Mouse (Mus musculus) limb, embryonic 11.5 days (tissue): ENCODE measurements at regions not wholly inside any gene's neighbourhood (a gene's known extent, or its start where the extent isn't known, plus 50 kb on each side); places are given as distances from the start of the nearest gene placed in this dataset.

Experiments used
- ATAC-seq: fragments of 200-750 bp; cut with Nextera tagmentation; 2 replicates; pipeline ENCODE4 v1.8.0; 2017; ENCODE audit warnings: low read depth; ENCODE audit not compliant: insufficient number of reproducible peaks, low FRiP score, low TSS enrichment
- DNase-seq: peaks from one replicate; pipeline ENCODE4 v3.0.0-alpha.2; 2015; ENCODE audit warnings: low spot score
- H3K27ac ChIP-seq: fragments of 300-500 bp; sonication (generic); replicated peaks from 2 replicates; pipeline ENCODE4 v1.5.1; 2014; ENCODE audit warnings: low read depth, mild to moderate bottlenecking, low read length
- H3K27me3 ChIP-seq: fragments of 300-500 bp; sonication (generic); 2 replicates; pipeline ENCODE4 v1.6.1; 2014; ENCODE audit warnings: mild to moderate bottlenecking, low read length, mixed read lengths; ENCODE audit not compliant: control insufficient read depth, insufficient read depth
- H3K36me3 ChIP-seq: fragments of 300-500 bp; sonication (generic); 2 replicates; pipeline ENCODE4 v1.6.1; 2014; ENCODE audit warnings: mild to moderate bottlenecking, low read length, moderate library complexity, mixed read lengths; ENCODE audit not compliant: control insufficient read depth, insufficient read depth
- H3K4me1 ChIP-seq: fragments of 300-500 bp; sonication (generic); 2 replicates; pipeline ENCODE4 v1.6.1; 2014; ENCODE audit warnings: low read length, mixed read lengths; ENCODE audit not compliant: control insufficient read depth, insufficient read depth
- H3K4me2 ChIP-seq: fragments of 300-500 bp; sonication (generic); 2 replicates; pipeline ENCODE4 v1.6.1; 2014; ENCODE audit warnings: low read depth, mild to moderate bottlenecking, moderate library complexity; ENCODE audit not compliant: severe bottlenecking
- H3K4me3 ChIP-seq: fragments of 300-500 bp; sonication (generic); 2 replicates; pipeline ENCODE4 v1.5.1; 2014; ENCODE audit warnings: low read depth, low read length
- H3K9ac ChIP-seq: fragments of 300-500 bp; sonication (generic); 2 replicates; pipeline ENCODE4 v1.6.1; 2014; ENCODE audit warnings: mild to moderate bottlenecking, low read length
- H3K9me3 ChIP-seq: fragments of 300-500 bp; sonication (generic); 2 replicates; pipeline ENCODE4 v1.6.1; 2016; ENCODE audit warnings: low read length; ENCODE audit not compliant: control insufficient read depth
- WGBS: fragments of 180-500 bp; shearing (Covaris S2); extraction: QIAGEN DNeasy Blood & Tissue Kit; methylation state at CpG from one replicate; pipeline ENCODE4 v1.1.7; 2014; 5-methylcytosine and 5-hydroxymethylcytosine counted together

GRCm38 (mm10) chr3:37786792-37787191, 62.5 kb upstream of the Gm5148 start:
- Histone ChIP-seq H3K27me3 (no peaks in the 10 kb centered on the region), H3K27ac (no peak overlapping the region), H3K9ac (no peak overlapping the region), H3K36me3 (no peaks in the 10 kb centered on the region), H3K4me3 (no peak overlapping the region), H3K9me3 (no peaks in the 10 kb centered on the region), H3K4me2 (no peak overlapping the region), H3K4me1 (peaks cover 15% of the 10 kb centered on the region)
- ATAC-seq (no peak), DNase-seq (no peak)
- 96% methylated on average over 3 of the region's 3 CpGs for WGBS

GRCm38 (mm10) chr3:37781086-37781485, 56.8 kb upstream of the Gm5148 start:
- ATAC-seq, result no peak

GRCm38 (mm10) chr3:37779867-37780475, 55.7 kb upstream of the Gm5148 start:
- H3K9ac ChIP-seq, result no peak overlapping the region
- no peak overlapping the region for H3K4me2 ChIP-seq
- no peaks in the 10 kb centered on the region for H3K9me3 ChIP-seq
- H3K4me3 ChIP-seq, result no peak overlapping the region
- ATAC-seq (no peak), DNase-seq (no peak)
- H3K4me1 ChIP-seq, result no peaks in the 10 kb centered on the region
- H3K27ac ChIP-seq, result no peak overlapping the region
- WGBS, result 60% methylated on average over 11 of the region's 11 CpGs
- no peaks in the 10 kb centered on the region for H3K36me3 ChIP-seq
- no peaks in the 10 kb centered on the region for H3K27me3 ChIP-seq

More at GRCm38 (mm10) chr3:37781086-37781485, 56.8 kb upstream of the Gm5148 start:
- WGBS, result 88% methylated on average over 2 of the region's 2 CpGs
- H3K27me3 ChIP-seq, result no peaks in the 10 kb centered on the region
- no peak for DNase-seq
- H3K9me3 ChIP-seq, result no peaks in the 10 kb centered on the region
- no peak overlapping the region for H3K27ac ChIP-seq
- no peak overlapping the region for H3K4me3 ChIP-seq
- no peaks in the 10 kb centered on the region for H3K36me3 ChIP-seq
- no peak overlapping the region for H3K9ac ChIP-seq
- no peak overlapping the region for H3K4me2 ChIP-seq
- H3K4me1 ChIP-seq, result no peaks in the 10 kb centered on the region

- ATAC-seq, result no peak
Observed at GRCm38 (mm10) chr3:37778386-37778785, 54.1 kb upstream of the Gm5148 start.

GRCm38 (mm10) chr3:37776224-37776623, 51.9 kb upstream of the Gm5148 start:
- H3K36me3 ChIP-seq, result no peaks in the 10 kb centered on the region
- no peak for ATAC-seq

More at GRCm38 (mm10) chr3:37778386-37778785, 54.1 kb upstream of the Gm5148 start:
- no peak overlapping the region for H3K9ac ChIP-seq
- no peaks in the 10 kb centered on the region for H3K9me3 ChIP-seq
- H3K36me3 ChIP-seq, result no peaks in the 10 kb centered on the region
- H3K4me1 ChIP-seq, result no peaks in the 10 kb centered on the region
- H3K27ac ChIP-seq, result no peak overlapping the region
- DNase-seq, result no peak
- 88% methylated on average over 7 of the region's 7 CpGs for WGBS
- no peaks in the 10 kb centered on the region for H3K27me3 ChIP-seq
- no peak overlapping the region for H3K4me2 ChIP-seq
- no peak overlapping the region for H3K4me3 ChIP-seq

More at GRCm38 (mm10) chr3:37776224-37776623, 51.9 kb upstream of the Gm5148 start:
- Histone ChIP-seq H3K9me3 (no peaks in the 10 kb centered on the region), H3K4me3 (no peak overlapping the region), H3K4me2 (no peak overlapping the region), H3K27me3 (no peaks in the 10 kb centered on the region), H3K9ac (no peak overlapping the region), H3K27ac (no peak overlapping the region), H3K4me1 (no peaks in the 10 kb centered on the region)
- DNase-seq, result no peak
- 61% methylated on average over 4 of the region's 4 CpGs for WGBS
